Mouse (Mus musculus) cerebellum, adult 9-11 months (tissue): Measurements from ENCODE around the gene Rnf150.

Source experiments
- DNase-seq: peaks from one replicate; pipeline ENCODE4 v3.0.0; 2022

Gene Rnf150

GRCm38 (mm10) chr8:82945867-82946266, 82.7 kb downstream of the Rnf150 start:
- no peak for DNase-seq

DNA sequence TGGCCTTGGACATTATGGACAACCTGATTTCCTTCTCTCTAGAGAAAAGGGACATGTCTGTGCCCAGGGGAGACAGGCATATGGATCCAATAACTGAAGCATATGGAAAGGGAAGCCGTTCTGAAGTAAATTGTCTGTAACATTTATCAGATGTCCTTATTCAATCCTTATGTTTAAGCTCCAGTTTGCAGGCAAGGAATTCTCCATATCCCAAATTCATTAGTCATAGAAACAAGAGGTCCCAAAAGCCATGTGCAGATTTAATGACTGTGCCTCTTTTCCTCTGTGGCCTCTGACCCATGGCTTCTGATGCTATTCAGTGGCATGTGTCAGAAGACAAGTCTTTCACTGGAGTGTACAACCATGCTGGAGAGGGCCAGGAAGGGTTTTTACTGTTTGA, 83.5 kb downstream of the Rnf150 start:
- no peak for DNase-seq

- DNase-seq: peak; percentile 48
Observed at GRCm38 (mm10) chr8:82955162-82955754, 92.1 kb downstream of the Rnf150 start.

DNA sequence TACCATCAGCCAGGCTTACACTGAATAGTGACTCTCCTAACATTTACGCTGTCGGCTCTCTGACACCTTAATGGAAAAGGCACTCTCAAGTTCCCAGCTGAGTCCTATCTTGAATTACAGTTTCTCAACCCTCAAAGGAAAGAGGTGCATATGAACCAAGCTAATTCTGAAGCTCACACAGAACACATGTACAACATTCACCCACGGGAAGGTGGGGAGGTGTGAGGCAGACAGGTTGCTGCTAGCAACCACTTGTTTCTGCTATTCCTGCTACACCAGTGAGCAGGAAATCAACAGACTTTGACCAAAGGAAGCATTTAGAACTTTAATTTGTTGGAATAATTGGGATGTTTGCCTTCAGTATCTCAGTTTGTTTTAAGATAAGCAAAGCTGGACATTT, 96.3 kb downstream of the Rnf150 start:
- no peak for DNase-seq

- no peak for DNase-seq
Observed at GRCm38 (mm10) chr8:82959980-82960610, 96.9 kb downstream of the Rnf150 start.

- no peak for DNase-seq
Observed at GRCm38 (mm10) chr8:82964537-82964936, 101.4 kb downstream of the Rnf150 start.

- no peak for DNase-seq
Observed at GRCm38 (mm10) chr8:82967879-82968678, 104.9 kb downstream of the Rnf150 start.

GRCm38 (mm10) chr8:82969967-82970366, 106.8 kb downstream of the Rnf150 start:
- DNase-seq: no peak

- no peak for DNase-seq
Observed at GRCm38 (mm10) chr8:82972812-82973211, 109.7 kb downstream of the Rnf150 start.

DNA sequence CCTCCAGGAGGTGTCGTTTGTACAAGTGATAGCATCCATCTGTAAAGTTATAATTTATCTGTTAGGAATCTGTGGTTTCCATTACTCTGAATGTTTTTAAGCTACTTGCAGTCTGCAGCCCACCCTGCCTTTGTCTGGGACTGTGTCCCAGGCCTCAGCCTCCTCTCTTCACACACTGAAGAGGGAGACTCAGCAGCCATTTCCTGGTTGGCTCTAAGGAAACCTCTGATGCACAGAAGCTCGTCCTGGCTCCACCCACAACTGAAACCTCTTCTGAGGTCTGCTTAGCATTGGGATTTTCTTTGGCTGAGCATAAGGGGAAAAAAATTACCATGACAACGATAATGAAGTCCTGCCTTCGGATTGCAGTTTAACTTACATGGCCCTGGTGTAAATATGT, 110.2 kb downstream of the Rnf150 start:
- no peak for DNase-seq

GRCm38 (mm10) chr8:82981244-82981855, 118.2 kb downstream of the Rnf150 start:
- no peak for DNase-seq

DNA sequence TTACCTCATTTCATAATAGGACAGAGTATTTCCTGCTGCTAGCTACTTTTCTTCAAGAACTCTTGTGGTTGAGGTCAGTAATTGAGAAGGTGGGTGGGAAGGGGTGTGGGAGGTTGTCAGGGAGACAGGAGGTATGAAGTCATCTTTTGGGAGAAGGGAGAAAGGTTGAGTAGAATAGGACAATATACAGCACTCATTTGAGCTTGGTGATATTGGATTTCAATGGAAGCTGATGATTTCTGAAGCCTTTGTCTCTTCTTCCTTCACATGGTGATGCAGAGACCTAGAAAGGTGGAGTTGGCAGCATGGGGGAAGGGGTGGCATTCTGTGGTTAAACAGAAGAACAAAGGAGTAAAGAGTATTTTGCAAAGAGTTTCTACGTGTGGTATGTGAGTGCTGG, 119.7 kb downstream of the Rnf150 start:
- DNase-seq: no peak

- DNase-seq: no peak
Observed at GRCm38 (mm10) chr8:82983301-82983700, 120.1 kb downstream of the Rnf150 start.

- DNase-seq: no peak
Observed at GRCm38 (mm10) chr8:82992093-82992492, 128.9 kb downstream of the Rnf150 start.

DNA sequence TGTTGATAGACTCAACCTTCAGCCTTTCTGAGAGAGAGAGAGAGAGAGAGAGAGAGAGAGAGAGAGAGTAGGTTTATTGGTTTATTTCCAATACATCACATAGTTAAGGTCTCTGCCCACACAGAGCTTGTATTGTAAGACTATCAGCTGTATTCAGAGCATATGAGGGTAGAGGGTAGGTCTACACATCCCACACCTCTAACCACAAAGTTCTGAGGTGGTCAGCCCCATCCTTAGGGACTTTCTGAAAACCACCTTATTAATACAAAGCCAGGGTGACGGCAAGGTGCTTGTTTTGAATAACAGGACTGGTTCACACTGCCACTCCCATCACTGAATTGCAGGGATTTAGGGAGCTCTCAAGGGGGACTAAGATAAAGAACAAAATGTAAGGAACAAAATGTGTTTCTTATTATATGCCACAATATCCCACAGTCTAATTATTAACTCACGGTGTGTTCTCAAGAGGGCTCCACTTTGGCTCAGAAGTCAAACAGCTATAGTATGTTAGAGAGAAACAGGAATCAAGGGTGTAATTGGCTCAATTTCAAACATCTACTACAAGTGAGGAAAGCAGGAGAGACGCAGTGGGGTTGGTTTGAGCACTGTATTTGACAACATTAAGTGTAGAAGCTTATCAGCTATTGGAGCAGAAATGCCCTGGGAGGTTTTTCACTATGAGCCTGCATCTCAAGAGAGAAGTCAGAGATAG, 132.7 kb downstream of the Rnf150 start:
- no peak for DNase-seq

GRCm38 (mm10) chr8:82996843-82997242, 133.7 kb downstream of the Rnf150 start:
- DNase-seq: no peak

GRCm38 (mm10) chr8:82998778-82999177, 135.6 kb downstream of the Rnf150 start:
- no peak for DNase-seq

DNA sequence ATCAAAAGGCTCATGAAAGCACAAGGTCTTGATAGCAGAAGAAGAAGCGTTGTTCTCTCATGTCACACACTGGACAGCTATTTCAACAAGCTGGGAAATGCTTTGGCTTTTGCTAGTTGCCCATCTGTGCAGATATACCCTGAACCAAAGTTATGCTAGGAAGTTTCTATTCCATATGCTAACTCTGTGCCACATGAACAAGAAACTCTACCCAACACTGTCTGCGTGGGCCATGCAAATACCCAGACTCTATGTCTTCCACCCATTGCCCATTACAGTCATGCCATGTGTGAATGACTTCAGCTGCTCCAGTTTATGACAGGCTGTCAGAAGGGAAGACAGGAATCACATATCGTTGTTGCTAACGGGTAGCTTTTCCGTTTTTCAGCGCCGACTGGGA, 140.0 kb downstream of the Rnf150 start:
- DNase-seq: no peak

DNA sequence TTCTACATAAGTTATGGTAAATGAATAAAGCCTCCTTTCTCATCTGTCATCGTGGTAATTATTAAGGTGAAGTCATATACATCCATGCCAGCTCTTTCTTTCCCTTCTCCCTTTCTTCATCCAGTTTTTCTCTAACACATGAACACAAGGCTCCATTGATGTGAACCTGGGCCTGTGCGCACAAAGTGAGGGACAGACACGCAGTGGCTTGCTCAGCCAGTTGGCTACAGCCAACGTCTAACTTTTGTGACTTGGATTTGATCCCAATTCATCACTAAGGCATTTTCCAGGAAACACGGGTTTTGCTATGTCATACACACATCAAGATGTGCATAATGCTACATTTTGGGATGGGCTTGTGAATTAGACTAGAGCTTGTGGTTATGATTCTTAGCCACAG, 146.3 kb downstream of the Rnf150 start:
- DNase-seq: no peak

- no peak for DNase-seq
Observed at GRCm38 (mm10) chr8:83011286-83011685, 148.1 kb downstream of the Rnf150 start.

GRCm38 (mm10) chr8:83011758-83012157, 148.6 kb downstream of the Rnf150 start:
- DNase-seq: no peak

DNA sequence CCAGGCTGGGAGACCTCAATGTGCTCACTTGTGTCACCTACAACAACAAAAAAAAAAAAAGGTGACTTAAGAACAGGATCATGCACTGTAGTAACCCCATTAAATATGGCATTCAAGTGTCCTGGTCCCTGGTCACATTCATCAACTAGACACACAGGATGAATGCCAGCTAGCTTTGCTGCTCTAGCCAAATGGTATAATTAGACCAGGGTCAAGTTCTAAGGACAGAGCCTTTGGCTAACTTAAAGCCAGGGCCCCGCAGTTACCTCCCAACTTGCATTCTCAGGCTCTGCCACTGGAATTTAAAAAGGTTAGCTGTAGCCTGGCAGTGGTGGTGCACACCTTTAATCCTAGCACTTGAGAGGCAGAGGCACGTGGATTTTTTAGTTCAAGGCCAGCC, 165.1 kb downstream of the Rnf150 start:
- no peak for DNase-seq

GRCm38 (mm10) chr8:83032800-83033199, 169.6 kb downstream of the Rnf150 start:
- no peak for DNase-seq
